Mouse (Mus musculus) stomach, postnatal 0 days (tissue): Measurements from ENCODE around the gene Il18r1.

ENCODE experiments used
- CTCF ChIP-seq: IDR thresholded peaks from 2 replicates; pipeline ENCODE4 v1.5.1; 2016; ENCODE audit warnings: antibody characterized with exemption, low read depth, mild to moderate bottlenecking, moderate library complexity
- EP300 ChIP-seq: optimal IDR thresholded peaks from 2 replicates; pipeline ENCODE3; 2016; ENCODE audit warnings: antibody characterized with exemption

GRCm38 (mm10) chr1:40423892-40424291 lies 41.5 kb upstream of the Il18r1 start:
- no peak for TF ChIP-seq CTCF
- TF ChIP-seq EP300, result no peak
